Mouse (Mus musculus) limb, embryonic 12.5 days (tissue): ENCODE data around the gene Sf3b3. TPM values are rescaled to one million over a fixed set of nuclear protein-coding genes. Genes with fewer than 3 reads are reported as not detected.
"Not testable (repeated sequence)": the region's sequence is repeated elsewhere in the genome, so short reads cannot be mapped to it uniquely, and the experiment has no call there.

Experiments used
- ATAC-seq: fragments of 200-750 bp; cut with Nextera tagmentation; 2 replicates; pipeline ENCODE4 v1.8.0; 2017; ENCODE audit warnings: low read depth, moderate TSS enrichment; ENCODE audit not compliant: insufficient number of reproducible peaks, insufficient read depth, low FRiP score, low TSS enrichment
- H3K27ac ChIP-seq: fragments of 300-500 bp; sonication (generic); 2 replicates; pipeline ENCODE4 v1.5.1; 2016; ENCODE audit warnings: mild to moderate bottlenecking, moderate library complexity
- H3K27me3 ChIP-seq: fragments of 300-500 bp; sonication (generic); 2 replicates; pipeline ENCODE4 v1.6.1; 2016; ENCODE audit warnings: mild to moderate bottlenecking, moderate library complexity
- H3K36me3 ChIP-seq: fragments of 300-500 bp; sonication (generic); 2 replicates; pipeline ENCODE4 v1.6.1; 2016; ENCODE audit warnings: mild to moderate bottlenecking, moderate library complexity
- H3K4me1 ChIP-seq: fragments of 300-500 bp; sonication (generic); replicated peaks from 2 replicates; pipeline ENCODE4 v1.6.1; 2016
- H3K4me2 ChIP-seq: fragments of 300-500 bp; sonication (generic); 2 replicates; pipeline ENCODE4 v1.6.1; 2016; ENCODE audit warnings: mild to moderate bottlenecking, moderate library complexity
- H3K4me3 ChIP-seq: fragments of 300-500 bp; sonication (generic); replicated peaks from 2 replicates; pipeline ENCODE4 v1.5.1; 2016; ENCODE audit warnings: mild to moderate bottlenecking
- H3K9ac ChIP-seq: fragments of 300-500 bp; sonication (generic); replicated peaks from 2 replicates; pipeline ENCODE4 v1.6.1; 2016; ENCODE audit warnings: mild to moderate bottlenecking, moderate library complexity
- H3K9me3 ChIP-seq: fragments of 300-500 bp; sonication (generic); 2 replicates; pipeline ENCODE4 v1.6.1; 2016; ENCODE audit warnings: mild to moderate bottlenecking, moderate library complexity
- WGBS: fragments of 180-500 bp; shearing (Covaris S2); methylation state at CpG from one replicate; pipeline ENCODE4 v1.1.7; 2016; 5-methylcytosine and 5-hydroxymethylcytosine counted together
- polyA plus RNA-seq: library from polyadenylated mRNA; unstranded; fragments of >200 nt; fragmentation: Nextera tagmentation; extraction: Ambion mirVana; gene quantifications from 2 replicates; pipeline ENCODE4 v1.2.1, GENCODE M21; 2016

Gene Sf3b3
- polyA plus RNA-seq, 1 experiment from 2014 or later: 211 TPM

DNA sequence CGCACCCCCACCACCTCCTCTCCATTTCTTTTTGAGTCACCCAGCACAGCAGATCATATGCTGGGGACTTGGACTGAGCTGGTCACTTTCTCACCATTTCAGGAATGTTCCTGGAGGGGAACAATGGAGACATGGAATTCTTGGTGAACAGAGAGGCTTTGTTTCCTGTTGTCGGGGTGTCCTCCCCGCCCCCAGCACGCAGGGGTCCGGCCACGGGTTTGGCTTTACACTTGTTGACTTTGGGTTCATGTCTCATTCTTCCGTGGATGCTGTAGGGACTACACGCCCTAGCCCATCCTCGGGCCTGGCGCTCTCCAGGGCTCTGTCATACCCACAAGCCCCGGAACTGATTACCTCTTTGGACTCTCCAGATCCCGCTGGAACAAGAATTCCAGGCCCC, 57.6 kb downstream of the Sf3b3 start:
- WGBS: 69% methylated on average over 12 of the region's 12 CpGs
- H3K27ac ChIP-seq: no peak overlapping the region
- no peak overlapping the region for H3K4me3 ChIP-seq
- H3K4me2 ChIP-seq: no peak overlapping the region
- H3K27me3 ChIP-seq: no peaks in the 10 kb centered on the region
- H3K36me3 ChIP-seq: no peaks in the 10 kb centered on the region
- no peak overlapping the region for H3K9ac ChIP-seq
- H3K9me3 ChIP-seq: no peaks in the 10 kb centered on the region
- ATAC-seq: no peak
- peaks cover 4% of the 10 kb centered on the region; the same call in 1 of the 2 replicates for H3K4me1 ChIP-seq

DNA sequence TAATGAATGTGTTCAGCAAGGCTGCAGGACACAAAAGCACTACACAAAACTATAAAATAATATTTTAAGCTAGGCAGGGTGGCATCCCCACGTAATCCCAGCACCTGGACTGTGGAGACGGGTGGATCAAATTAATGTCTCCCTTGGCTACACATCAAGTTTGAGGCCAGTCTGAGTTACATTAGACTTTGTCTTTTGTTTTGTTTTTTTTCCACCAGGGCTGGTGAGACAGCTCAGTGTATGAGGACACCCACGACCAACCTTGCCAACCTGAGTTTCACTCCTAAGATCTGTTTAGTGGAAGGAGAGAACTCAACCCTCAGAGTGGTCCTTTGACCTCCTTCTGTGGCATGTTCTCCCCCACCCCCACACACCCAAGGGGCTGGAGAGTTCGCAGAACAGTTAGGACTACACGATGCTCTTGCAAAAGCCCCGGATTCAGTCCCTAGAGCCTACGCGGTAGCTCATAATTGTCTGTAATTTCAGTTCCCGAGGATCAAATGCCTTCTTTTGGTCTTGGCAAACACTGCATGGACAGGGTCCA, 59.1 kb downstream of the Sf3b3 start:
- H3K36me3 ChIP-seq: no peaks in the 10 kb centered on the region
- H3K4me3 ChIP-seq: no peak overlapping the region
- H3K4me2 ChIP-seq: no peak overlapping the region
- no peaks in the 10 kb centered on the region for H3K4me1 ChIP-seq
- H3K27me3 ChIP-seq: no peaks in the 10 kb centered on the region
- WGBS: 85% methylated on average over 9 of the region's 9 CpGs
- no peak for ATAC-seq
- no peaks in the 10 kb centered on the region for H3K9me3 ChIP-seq
- H3K9ac ChIP-seq: no peak overlapping the region
- no peak overlapping the region for H3K27ac ChIP-seq

- H3K27ac ChIP-seq: no peak overlapping the region
- H3K4me2 ChIP-seq: no peak overlapping the region
- H3K4me3 ChIP-seq: no peak overlapping the region
- H3K4me1 ChIP-seq: no peaks in the 10 kb centered on the region
- H3K9ac ChIP-seq: no peak overlapping the region
- H3K27me3 ChIP-seq: no peaks in the 10 kb centered on the region
- H3K36me3 ChIP-seq: no peaks in the 10 kb centered on the region
- ATAC-seq: no peak
- H3K9me3 ChIP-seq: no peaks in the 10 kb centered on the region
- 86% methylated on average over 8 of the region's 8 CpGs for WGBS
These were observed 59.7 kb downstream of the Sf3b3 start for GRCm38 (mm10) chr8:110786934-110787333.

GRCm38 (mm10) chr8:110786501-110786900, 60.1 kb downstream of the Sf3b3 start:
- not testable (repeated sequence) for H3K9me3 ChIP-seq, ATAC-seq, H3K36me3 ChIP-seq, H3K4me1 ChIP-seq, H3K9ac ChIP-seq, H3K4me3 ChIP-seq, H3K4me2 ChIP-seq, H3K27ac ChIP-seq, H3K27me3 ChIP-seq
- WGBS: 79% methylated on average over 7 of the region's 7 CpGs

DNA sequence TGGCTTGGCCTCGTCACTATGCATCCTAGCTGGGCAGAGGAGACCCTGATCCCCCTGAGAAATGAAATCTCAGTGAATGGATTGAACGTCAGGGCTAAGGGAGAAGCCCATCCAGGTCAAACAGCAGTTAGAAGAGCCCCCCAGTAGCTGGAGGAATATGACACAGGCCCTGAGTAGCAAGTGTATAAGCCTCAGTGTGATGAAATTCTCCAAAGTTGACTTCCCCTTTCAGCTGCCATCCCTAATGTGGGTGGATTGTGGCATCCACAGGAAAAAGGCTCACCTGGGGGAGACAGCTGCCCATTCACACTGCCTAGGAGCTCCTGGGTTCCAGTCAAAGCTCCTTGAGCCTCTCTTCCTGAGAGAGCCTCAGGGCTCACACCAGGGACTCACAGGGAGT, 61.2 kb downstream of the Sf3b3 start:
- WGBS: 67% methylated on average over 2 of the region's 2 CpGs

GRCm38 (mm10) chr8:110779924-110780718, 66.5 kb downstream of the Sf3b3 start:
- Histone ChIP-seq H3K4me3 (no peak overlapping the region), H3K9me3 (peaks cover 4% of the 10 kb centered on the region; the same call in 1 of the 2 replicates), H3K27me3 (no peaks in the 10 kb centered on the region), H3K4me2 (no peak overlapping the region), H3K9ac (no peak overlapping the region), H3K4me1 (no peaks in the 10 kb centered on the region), H3K27ac (no peak overlapping the region), H3K36me3 (no peaks in the 10 kb centered on the region)
- no peak for ATAC-seq
- WGBS: 83% methylated on average over 13 of the region's 13 CpGs

More for the DNA sequence above, 61.2 kb downstream of the Sf3b3 start:
- no peak overlapping the region for H3K27ac ChIP-seq
- no peak overlapping the region for H3K9ac ChIP-seq
- H3K36me3 ChIP-seq: no peaks in the 10 kb centered on the region
- no peak overlapping the region for H3K4me3 ChIP-seq
- no peaks in the 10 kb centered on the region for H3K9me3 ChIP-seq
- no peak overlapping the region for H3K4me2 ChIP-seq
- no peaks in the 10 kb centered on the region for H3K27me3 ChIP-seq
- no peak for ATAC-seq
- H3K4me1 ChIP-seq: no peaks in the 10 kb centered on the region

DNA sequence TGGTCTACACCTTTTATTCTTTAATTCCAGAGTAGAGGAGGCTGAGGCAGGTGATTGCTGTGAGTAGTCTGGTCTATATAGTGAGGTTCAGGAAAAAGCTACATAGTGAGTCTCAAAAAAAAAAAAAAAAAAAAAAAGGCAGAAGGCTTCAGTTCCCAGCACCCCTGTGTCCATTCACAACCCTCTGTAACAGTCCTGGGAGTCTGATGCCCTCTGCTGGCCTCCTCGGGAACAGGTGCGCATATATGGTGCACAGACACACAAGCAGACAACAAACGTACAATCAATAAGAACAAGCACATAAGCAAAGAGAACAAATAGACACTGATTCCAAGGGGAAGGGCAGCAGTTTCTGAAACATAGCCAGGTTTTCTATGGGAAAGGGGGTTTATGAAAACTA, 70.3 kb downstream of the Sf3b3 start:
- no peaks in the 10 kb centered on the region for H3K36me3 ChIP-seq
- no peak overlapping the region for H3K4me3 ChIP-seq
- 96% methylated on average over 3 of the region's 3 CpGs for WGBS
- H3K27me3 ChIP-seq: no peaks in the 10 kb centered on the region
- no peak overlapping the region for H3K27ac ChIP-seq
- ATAC-seq: no peak
- no peak overlapping the region for H3K9ac ChIP-seq
- no peak overlapping the region for H3K4me2 ChIP-seq
- H3K4me1 ChIP-seq: no peaks in the 10 kb centered on the region
- H3K9me3 ChIP-seq: peaks cover 4% of the 10 kb centered on the region; the same call in 1 of the 2 replicates

DNA sequence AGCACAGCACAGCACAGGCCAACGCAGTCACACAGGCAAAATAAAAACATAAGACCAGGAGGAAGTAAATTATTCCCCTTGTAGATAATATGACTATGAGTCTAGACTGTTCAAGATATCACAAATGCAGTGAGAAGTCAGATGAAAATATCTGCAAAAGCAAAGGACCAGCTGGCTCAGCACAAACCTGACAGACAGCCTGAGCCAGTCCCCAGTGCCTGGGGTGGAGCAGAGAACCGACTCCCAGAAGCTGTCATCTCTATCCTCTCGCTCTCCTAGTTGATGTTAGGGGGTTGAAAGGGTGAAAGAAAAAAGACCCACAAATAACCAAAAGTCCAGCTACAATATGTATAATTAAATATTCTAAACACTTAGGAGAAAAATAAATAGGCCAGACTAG, 70.9 kb downstream of the Sf3b3 start:
- H3K36me3 ChIP-seq: no peaks in the 10 kb centered on the region
- ATAC-seq: no peak

GRCm38 (mm10) chr8:110775316-110775715, 71.3 kb downstream of the Sf3b3 start:
- 71% methylated on average over 8 of the region's 8 CpGs for WGBS
- Histone ChIP-seq H3K36me3 (no peaks in the 10 kb centered on the region), H3K9me3 (peaks cover 4% of the 10 kb centered on the region; the same call in 1 of the 2 replicates), H3K4me1 (no peaks in the 10 kb centered on the region), H3K9ac (no peak overlapping the region), H3K27ac (no peak overlapping the region), H3K27me3 (no peaks in the 10 kb centered on the region), H3K4me2 (no peak overlapping the region), H3K4me3 (no peak overlapping the region)
- ATAC-seq: no peak

More for the DNA sequence above, 70.9 kb downstream of the Sf3b3 start:
- no peak overlapping the region for H3K4me3 ChIP-seq
- H3K4me2 ChIP-seq: no peak overlapping the region
- 92% methylated on average over 3 of the region's 3 CpGs for WGBS
- peaks cover 4% of the 10 kb centered on the region; the same call in 1 of the 2 replicates for H3K9me3 ChIP-seq
- H3K4me1 ChIP-seq: no peaks in the 10 kb centered on the region
- no peak overlapping the region for H3K9ac ChIP-seq
- no peaks in the 10 kb centered on the region for H3K27me3 ChIP-seq
- H3K27ac ChIP-seq: no peak overlapping the region

DNA sequence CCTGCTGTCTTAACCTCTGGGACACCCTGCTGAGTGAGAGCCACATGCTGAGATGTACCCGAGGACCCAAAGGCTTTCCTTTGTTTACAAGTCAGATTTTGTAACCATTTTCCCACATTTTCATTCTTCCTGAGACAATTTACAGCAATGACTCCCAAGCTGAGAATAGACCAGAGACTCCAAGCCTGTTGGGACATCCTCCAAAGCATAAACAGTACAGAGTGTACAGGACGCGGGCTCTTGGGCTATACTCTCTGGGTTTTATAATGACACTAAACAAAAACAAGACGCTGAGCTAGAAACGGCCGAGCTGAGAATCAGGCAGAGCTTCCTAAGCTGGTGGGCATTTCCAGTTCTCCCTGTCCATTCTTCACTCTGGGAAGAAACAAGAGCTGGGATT, 71.9 kb downstream of the Sf3b3 start:
- no peaks in the 10 kb centered on the region for H3K27me3 ChIP-seq
- no peak overlapping the region for H3K4me3 ChIP-seq
- no peaks in the 10 kb centered on the region for H3K4me1 ChIP-seq
- H3K9me3 ChIP-seq: peaks cover 4% of the 10 kb centered on the region; the same call in 1 of the 2 replicates
- H3K9ac ChIP-seq: no peak overlapping the region
- no peak overlapping the region for H3K27ac ChIP-seq
- no peaks in the 10 kb centered on the region for H3K36me3 ChIP-seq
- H3K4me2 ChIP-seq: no peak overlapping the region
- no peak for ATAC-seq
- WGBS: 89% methylated on average over 6 of the region's 6 CpGs

DNA sequence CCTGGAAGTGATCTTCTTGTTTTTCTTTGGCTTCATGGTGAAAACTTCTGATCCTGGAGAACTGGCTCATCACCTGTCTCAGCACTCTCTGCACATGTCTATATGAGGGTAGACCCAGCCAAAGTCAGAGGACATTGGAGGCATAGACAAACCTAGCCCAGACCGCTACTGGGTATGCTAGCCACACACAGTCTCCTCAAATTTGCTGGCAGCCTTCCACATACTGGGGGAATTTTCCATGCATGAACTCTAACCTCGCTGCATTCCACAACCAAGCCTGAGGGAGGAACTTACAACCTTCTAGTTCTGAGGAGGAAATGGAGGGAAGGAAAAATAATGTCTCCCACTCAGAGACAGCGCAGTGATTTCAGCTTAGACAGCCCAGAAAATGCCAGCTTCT, 72.5 kb downstream of the Sf3b3 start:
- no peak overlapping the region for H3K9ac ChIP-seq
- no peak overlapping the region for H3K4me3 ChIP-seq
- peaks cover 4% of the 10 kb centered on the region; the same call in 1 of the 2 replicates for H3K9me3 ChIP-seq
- no peaks in the 10 kb centered on the region for H3K4me1 ChIP-seq
- no peak for ATAC-seq
- no peak overlapping the region for H3K27ac ChIP-seq
- no peak overlapping the region for H3K4me2 ChIP-seq
- H3K27me3 ChIP-seq: no peaks in the 10 kb centered on the region
- WGBS: 87% methylated on average over 3 of the region's 3 CpGs
- H3K36me3 ChIP-seq: no peaks in the 10 kb centered on the region
